Mouse (Mus musculus): ENCODE measurements around the gene Sema6d. TPM values are rescaled to one million over a fixed set of nuclear protein-coding genes. Genes with fewer than 3 reads are reported as not detected.

Gene Sema6d
- polyA plus RNA-seq, 1 experiment from 2014 or later: 13.1 TPM

- Histone ChIP-seq H3K9me3 (no peaks in the 10 kb centered on the region), H3K4me2 (no peak overlapping the region), H3K4me3 (no peak overlapping the region), H3K36me3 (no peaks in the 10 kb centered on the region), H3K4me1 (peaks cover 9% of the 10 kb centered on the region), H3K27ac (no peak overlapping the region), H3K27me3 (no peaks in the 10 kb centered on the region), H3K9ac (no peak overlapping the region)
- ATAC-seq (ENCODE audit: insufficient number of reproducible peaks, low FRiP score, low TSS enrichment, low read depth): no peak
- 65% methylated on average over 8 of the region's 8 CpGs for WGBS
Measured at GRCm38 (mm10) chr2:124635271-124635865, 545.6 kb downstream of the Sema6d start.

GRCm38 (mm10) chr2:124637080-124637479 lies 547.3 kb downstream of the Sema6d start:
- 46% methylated on average over 4 of the region's 4 CpGs for WGBS

GRCm38 (mm10) chr2:124639221-124639963 lies 549.6 kb downstream of the Sema6d start:
- Histone ChIP-seq H3K9me3 (no peaks in the 10 kb centered on the region), H3K27ac (no peak overlapping the region), H3K4me2 (no peak overlapping the region), H3K36me3 (no peaks in the 10 kb centered on the region), H3K4me1 (peaks cover 12% of the 10 kb centered on the region), H3K4me3 (no peak overlapping the region), H3K9ac (no peak overlapping the region), H3K27me3 (no peaks in the 10 kb centered on the region)
- 71% methylated on average over 5 of the region's 5 CpGs for WGBS
- no peak for ATAC-seq (ENCODE audit: insufficient number of reproducible peaks, low FRiP score, low TSS enrichment, low read depth)

More at GRCm38 (mm10) chr2:124637080-124637479, 547.3 kb downstream of the Sema6d start:
- Histone ChIP-seq H3K27ac (no peak overlapping the region), H3K4me3 (no peak overlapping the region), H3K9me3 (no peaks in the 10 kb centered on the region), H3K36me3 (no peaks in the 10 kb centered on the region), H3K9ac (no peak overlapping the region), H3K4me2 (no peak overlapping the region), H3K4me1 (peaks cover 9% of the 10 kb centered on the region), H3K27me3 (no peaks in the 10 kb centered on the region)
- no peak for ATAC-seq (ENCODE audit: insufficient number of reproducible peaks, low FRiP score, low TSS enrichment, low read depth)

- Histone ChIP-seq H3K27ac (0 out of 2 replicates have a peak overlapping the region, but pooled peaks have one; percentile 0), H3K9me3 (no peaks in the 10 kb centered on the region), H3K9ac (no peak overlapping the region), H3K4me1 (peaks cover 8% of the 10 kb centered on the region; the same call in 1 of the 2 replicates), H3K4me3 (no peak overlapping the region), H3K27me3 (no peaks in the 10 kb centered on the region), H3K4me2 (no peak overlapping the region), H3K36me3 (no peaks in the 10 kb centered on the region)
- no peak for ATAC-seq (ENCODE audit: insufficient number of reproducible peaks, low FRiP score, low TSS enrichment, low read depth)
- WGBS: 43% methylated on average over 6 of the region's 6 CpGs
Measured at GRCm38 (mm10) chr2:124640500-124641193, 550.9 kb downstream of the Sema6d start.

GRCm38 (mm10) chr2:124641194-124641558 lies 551.4 kb downstream of the Sema6d start:
- Histone ChIP-seq H3K36me3 (no peaks in the 10 kb centered on the region), H3K4me3 (no peak overlapping the region), H3K9me3 (no peaks in the 10 kb centered on the region), H3K27me3 (no peaks in the 10 kb centered on the region), H3K4me2 (no peak overlapping the region), H3K4me1 (peaks cover 8% of the 10 kb centered on the region; the same call in 1 of the 2 replicates), H3K9ac (no peak overlapping the region), H3K27ac (0 out of 2 replicates have a peak overlapping the region, but pooled peaks have one; percentile 0)
- no peak for ATAC-seq (ENCODE audit: insufficient number of reproducible peaks, low FRiP score, low TSS enrichment, low read depth)
- 33% methylated on average over 5 of the region's 5 CpGs for WGBS

GRCm38 (mm10) chr2:124642131-124642530 lies 552.4 kb downstream of the Sema6d start:
- 46% methylated on average over 3 of the region's 3 CpGs for WGBS
- Histone ChIP-seq H3K4me1 (peaks cover 3% of the 10 kb centered on the region; the same call in 1 of the 2 replicates), H3K27me3 (no peaks in the 10 kb centered on the region), H3K9me3 (no peaks in the 10 kb centered on the region), H3K36me3 (no peaks in the 10 kb centered on the region), H3K27ac (0 out of 2 replicates have a peak overlapping the region, but pooled peaks have one; percentile 2), H3K9ac (no peak overlapping the region), H3K4me2 (no peak overlapping the region), H3K4me3 (no peak overlapping the region)
- ATAC-seq (ENCODE audit: insufficient number of reproducible peaks, low FRiP score, low TSS enrichment, low read depth): no peak

GRCm38 (mm10) chr2:124650609-124651008 lies 560.8 kb downstream of the Sema6d start:
- H3K9me3 ChIP-seq: no peaks in the 10 kb centered on the region
- no peak for ATAC-seq (ENCODE audit: insufficient number of reproducible peaks, low FRiP score, low TSS enrichment, low read depth)
- no peaks in the 10 kb centered on the region for H3K4me1 ChIP-seq
- 0 out of 2 replicates have a peak, but pooled peaks cover under 1% of the 10 kb centered on the region for H3K36me3 ChIP-seq
- no peak overlapping the region for H3K27ac ChIP-seq
- H3K4me3 ChIP-seq: no peak overlapping the region
- WGBS: 91% methylated on average over 2 of the region's 2 CpGs
- H3K27me3 ChIP-seq: no peaks in the 10 kb centered on the region
- H3K4me2 ChIP-seq: no peak overlapping the region
- H3K9ac ChIP-seq: no peak overlapping the region

- Histone ChIP-seq H3K9me3 (no peaks in the 10 kb centered on the region), H3K4me1 (no peaks in the 10 kb centered on the region), H3K27me3 (no peaks in the 10 kb centered on the region), H3K27ac (no peak overlapping the region), H3K4me3 (no peak overlapping the region), H3K36me3 (peaks cover 5% of the 10 kb centered on the region; the same call in 1 of the 2 replicates), H3K4me2 (no peak overlapping the region), H3K9ac (no peak overlapping the region)
- WGBS: 66% methylated on average over 5 of the region's 5 CpGs
- ATAC-seq (ENCODE audit: insufficient number of reproducible peaks, low FRiP score, low TSS enrichment, low read depth): no peak
Measured at GRCm38 (mm10) chr2:124651146-124651545, 561.4 kb downstream of the Sema6d start.

- 87% methylated on average over 7 of the region's 7 CpGs for WGBS
- peaks cover 20% of the 10 kb centered on the region for H3K36me3 ChIP-seq
- H3K27ac ChIP-seq: no peak overlapping the region
- no peaks in the 10 kb centered on the region for H3K9me3 ChIP-seq
- H3K4me3 ChIP-seq: no peak overlapping the region
- no peak for ATAC-seq (ENCODE audit: insufficient number of reproducible peaks, low FRiP score, low TSS enrichment, low read depth)
- no peaks in the 10 kb centered on the region for H3K4me1 ChIP-seq
- H3K4me2 ChIP-seq: no peak overlapping the region
- no peaks in the 10 kb centered on the region for H3K27me3 ChIP-seq
- H3K9ac ChIP-seq: no peak overlapping the region
Measured at GRCm38 (mm10) chr2:124653161-124653560, 563.4 kb downstream of the Sema6d start.

GRCm38 (mm10) chr2:124657358-124657757 lies 567.6 kb downstream of the Sema6d start:
- Histone ChIP-seq H3K4me1 (no peaks in the 10 kb centered on the region), H3K4me2 (no peak overlapping the region), H3K9ac (no peak overlapping the region), H3K4me3 (no peak overlapping the region), H3K27me3 (no peaks in the 10 kb centered on the region), H3K27ac (no peak overlapping the region), H3K36me3 (peaks cover 28% of the 10 kb centered on the region), H3K9me3 (no peaks in the 10 kb centered on the region)
- no peak for ATAC-seq (ENCODE audit: insufficient number of reproducible peaks, low FRiP score, low TSS enrichment, low read depth)
- WGBS: 86% methylated on average over 11 of the region's 11 CpGs

GRCm38 (mm10) chr2:124658374-124658773 lies 568.6 kb downstream of the Sema6d start:
- H3K27me3 ChIP-seq: no peaks in the 10 kb centered on the region
- peaks cover 28% of the 10 kb centered on the region for H3K36me3 ChIP-seq
- H3K9me3 ChIP-seq: no peaks in the 10 kb centered on the region
- ATAC-seq (ENCODE audit: insufficient number of reproducible peaks, low FRiP score, low TSS enrichment, low read depth): no peak
- no peak overlapping the region for H3K4me3 ChIP-seq
- H3K9ac ChIP-seq: no peak overlapping the region
- H3K4me1 ChIP-seq: no peaks in the 10 kb centered on the region
- no peak overlapping the region for H3K4me2 ChIP-seq
- 89% methylated on average over 14 of the region's 14 CpGs for WGBS
- H3K27ac ChIP-seq: no peak overlapping the region

GRCm38 (mm10) chr2:124659601-124660000 lies 569.8 kb downstream of the Sema6d start:
- no peaks in the 10 kb centered on the region for H3K27me3 ChIP-seq
- no peak overlapping the region for H3K9ac ChIP-seq
- ATAC-seq (ENCODE audit: insufficient number of reproducible peaks, low FRiP score, low TSS enrichment, low read depth): no peak
- H3K4me1 ChIP-seq: no peaks in the 10 kb centered on the region
- peaks cover 35% of the 10 kb centered on the region for H3K36me3 ChIP-seq
- no peak overlapping the region for H3K4me3 ChIP-seq
- no peak overlapping the region for H3K27ac ChIP-seq
- no peaks in the 10 kb centered on the region for H3K9me3 ChIP-seq
- H3K4me2 ChIP-seq: no peak overlapping the region
- WGBS: 93% methylated on average over 13 of the region's 13 CpGs
